Mouse (Mus musculus) liver, embryonic 12.5 days (tissue): Measurements from ENCODE around the gene Slc22a14. TPM values are rescaled to one million over a fixed set of nuclear protein-coding genes. Genes with fewer than 3 reads are reported as not detected.

Source experiments
- ATAC-seq: fragments of 200-750 bp; cut with Nextera tagmentation; 2 replicates; pipeline ENCODE4 v1.8.0; 2017; ENCODE audit warnings: moderate number of reproducible peaks, mild to moderate bottlenecking, moderate library complexity
- H3K27ac ChIP-seq: fragments of 300-500 bp; sonication (generic); 2 replicates; pipeline ENCODE4 v1.5.1; 2016; ENCODE audit warnings: mild to moderate bottlenecking
- H3K27me3 ChIP-seq: fragments of 300-500 bp; sonication (generic); replicated peaks from 2 replicates; pipeline ENCODE4 v1.6.1; 2016; ENCODE audit warnings: mild to moderate bottlenecking, moderate library complexity
- H3K36me3 ChIP-seq: fragments of 300-500 bp; sonication (generic); 2 replicates; pipeline ENCODE4 v1.6.1; 2016; ENCODE audit warnings: mild to moderate bottlenecking, moderate library complexity
- H3K4me1 ChIP-seq: fragments of 300-500 bp; sonication (generic); 2 replicates; pipeline ENCODE4 v1.6.1; 2016
- H3K4me2 ChIP-seq: fragments of 300-500 bp; sonication (generic); 2 replicates; pipeline ENCODE4 v1.6.1; 2016; ENCODE audit warnings: mild to moderate bottlenecking, moderate library complexity
- H3K4me3 ChIP-seq: fragments of 300-500 bp; sonication (generic); 2 replicates; pipeline ENCODE4 v1.5.1; 2016; ENCODE audit warnings: mild to moderate bottlenecking, moderate library complexity
- H3K9ac ChIP-seq: fragments of 300-500 bp; sonication (generic); 2 replicates; pipeline ENCODE4 v1.6.1; 2016; ENCODE audit warnings: mild to moderate bottlenecking, moderate library complexity
- H3K9me3 ChIP-seq: fragments of 300-500 bp; sonication (generic); replicated peaks from 2 replicates; pipeline ENCODE4 v1.6.1; 2016; ENCODE audit warnings: mild to moderate bottlenecking, moderate library complexity
- WGBS: fragments of 180-500 bp; shearing (Covaris S2); methylation state at CpG from one replicate; pipeline ENCODE4 v1.1.7; 2016; ENCODE audit not compliant: insufficient replicate concordance; 5-methylcytosine and 5-hydroxymethylcytosine counted together
- polyA plus RNA-seq: library from polyadenylated mRNA; unstranded; fragments of >200 nt; fragmentation: Nextera tagmentation; extraction: Ambion mirVana; gene quantifications from 2 replicates; pipeline ENCODE4 v1.2.1, GENCODE M21; 2016

Gene Slc22a14
- polyA plus RNA-seq, 1 experiment from 2014 or later, result not detected

DNA sequence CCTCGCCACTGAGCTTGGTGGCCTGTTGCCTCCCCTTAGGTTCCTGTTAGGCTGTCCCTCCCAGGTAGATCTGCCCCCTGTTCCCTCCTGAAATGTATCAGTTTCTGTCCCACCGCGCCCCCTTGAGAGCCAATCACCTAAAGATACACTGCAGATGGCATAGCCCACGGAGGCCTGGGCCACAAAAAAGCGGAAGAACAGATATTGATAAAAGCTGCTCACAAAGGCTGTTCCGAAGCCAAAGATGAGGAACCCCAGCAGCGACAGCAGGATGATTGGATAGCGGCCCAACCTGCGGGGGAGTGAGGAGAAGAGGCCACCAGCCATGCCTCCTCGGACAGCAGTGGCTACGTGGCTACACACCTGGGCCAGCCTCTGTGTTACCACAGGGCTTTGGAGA, 186.1 kb downstream of the Slc22a14 start:
- no peak for ATAC-seq
- no peaks in the 10 kb centered on the region for H3K27me3 ChIP-seq
- no peaks in the 10 kb centered on the region for H3K36me3 ChIP-seq
- 71% methylated on average over 11 of the region's 11 CpGs for WGBS
- no peak overlapping the region for H3K27ac ChIP-seq
- no peak overlapping the region for H3K9ac ChIP-seq
- no peak overlapping the region for H3K4me3 ChIP-seq
- H3K9me3 ChIP-seq, result no peaks in the 10 kb centered on the region
- H3K4me1 ChIP-seq, result no peaks in the 10 kb centered on the region
- no peak overlapping the region for H3K4me2 ChIP-seq

DNA sequence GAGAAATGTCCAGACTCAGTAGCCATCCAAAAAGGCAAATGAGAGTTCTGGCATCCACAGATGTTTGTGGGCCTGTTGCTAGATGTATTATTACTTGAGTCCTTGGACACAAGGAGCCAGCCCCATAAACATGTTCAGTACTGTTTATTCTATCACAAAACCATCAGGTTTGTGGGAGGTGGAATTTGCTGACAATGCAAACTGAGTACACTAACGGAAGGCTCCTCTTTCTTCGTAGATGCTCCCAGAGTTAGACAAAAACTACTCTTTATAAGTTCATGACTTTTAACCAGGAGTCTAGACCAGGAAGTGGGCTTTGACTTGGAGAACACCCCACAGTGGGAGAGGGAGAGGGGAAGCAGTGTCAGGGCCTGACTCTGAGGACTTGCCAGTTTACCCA, 197.7 kb downstream of the Slc22a14 start:
- Histone ChIP-seq H3K27ac (no peak overlapping the region), H3K4me3 (no peak overlapping the region), H3K4me1 (no peaks in the 10 kb centered on the region), H3K9ac (no peak overlapping the region), H3K9me3 (no peaks in the 10 kb centered on the region), H3K27me3 (no peaks in the 10 kb centered on the region), H3K36me3 (no peaks in the 10 kb centered on the region), H3K4me2 (no peak overlapping the region)
- no peak for ATAC-seq
- WGBS, result 82% methylated on average over 2 of the region's 2 CpGs

DNA sequence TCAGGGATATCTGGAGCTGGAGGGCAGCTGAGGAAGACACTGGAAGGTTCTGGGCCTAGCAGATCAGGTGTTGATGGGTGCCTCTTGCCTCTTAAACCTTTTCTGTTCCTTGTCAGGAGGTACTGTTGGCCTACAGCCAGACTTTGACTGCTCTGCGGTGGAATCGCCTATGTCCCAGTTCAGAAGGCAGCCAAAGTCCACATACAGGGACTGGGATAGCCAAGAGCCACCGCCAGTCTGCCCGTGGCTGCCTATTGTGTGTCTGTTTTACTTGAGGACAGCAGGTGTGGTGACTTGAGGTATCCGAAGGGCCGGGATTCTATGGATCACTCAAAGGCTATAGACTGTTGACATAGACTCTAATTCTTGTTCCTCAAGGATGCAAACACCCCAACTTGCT, 199.8 kb downstream of the Slc22a14 start:
- H3K9ac ChIP-seq, result no peak overlapping the region
- 74% methylated on average over 6 of the region's 6 CpGs for WGBS
- no peak for ATAC-seq

DNA sequence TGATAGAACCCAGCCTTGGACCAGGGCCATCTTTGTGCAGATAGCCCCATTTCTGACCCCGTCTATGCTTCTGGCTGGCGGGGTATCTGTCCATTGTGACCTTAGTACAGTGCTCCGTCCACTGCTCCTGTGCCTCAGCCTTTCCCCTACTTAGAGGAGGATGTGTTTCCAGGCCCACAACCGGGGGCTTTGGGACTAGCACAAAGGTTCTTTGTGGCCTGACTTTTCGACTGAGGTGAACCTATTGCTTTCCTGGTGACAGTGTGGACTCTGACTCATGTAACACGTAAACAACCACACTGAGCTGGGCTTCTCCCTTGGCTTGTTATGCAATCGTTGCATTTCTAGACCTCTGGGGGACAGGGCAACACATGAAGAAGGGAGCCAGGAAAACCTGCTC, 200.6 kb downstream of the Slc22a14 start:
- Histone ChIP-seq H3K4me1 (no peaks in the 10 kb centered on the region), H3K9me3 (no peaks in the 10 kb centered on the region), H3K36me3 (no peaks in the 10 kb centered on the region), H3K27me3 (no peaks in the 10 kb centered on the region), H3K4me2 (no peak overlapping the region), H3K27ac (no peak overlapping the region), H3K4me3 (no peak overlapping the region), H3K9ac (no peak overlapping the region)
- 71% methylated on average over 7 of the region's 7 CpGs for WGBS
- 0 out of 2 replicates have a peak, but pooled peaks have one; percentile 32 for ATAC-seq

More for the DNA sequence above, 199.8 kb downstream of the Slc22a14 start:
- Histone ChIP-seq H3K4me1 (no peaks in the 10 kb centered on the region), H3K27ac (no peak overlapping the region), H3K4me2 (no peak overlapping the region), H3K4me3 (no peak overlapping the region), H3K9me3 (no peaks in the 10 kb centered on the region), H3K36me3 (no peaks in the 10 kb centered on the region), H3K27me3 (no peaks in the 10 kb centered on the region)

DNA sequence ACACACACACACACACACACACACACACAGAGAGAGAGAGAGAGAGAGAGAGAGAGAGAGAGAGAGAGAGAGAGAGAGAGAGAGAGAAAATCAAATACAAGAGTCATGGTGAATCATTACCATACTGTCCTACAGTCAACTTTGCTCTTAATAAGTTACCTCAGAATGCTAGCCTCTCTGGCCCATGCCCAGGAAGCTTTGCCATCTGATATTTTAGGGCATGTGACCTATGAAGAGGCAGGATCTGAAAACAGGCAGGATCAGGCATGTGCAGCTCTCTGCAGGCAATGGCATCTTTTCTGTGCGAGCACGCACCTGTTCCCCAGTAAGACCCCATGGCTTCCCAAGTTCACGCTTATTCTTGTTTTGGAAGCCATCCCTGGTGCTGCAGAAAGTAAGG, 204.7 kb downstream of the Slc22a14 start:
- Histone ChIP-seq H3K27ac (no peak overlapping the region), H3K4me2 (no peak overlapping the region), H3K9ac (no peak overlapping the region), H3K27me3 (peaks cover 34% of the 10 kb centered on the region), H3K4me3 (no peak overlapping the region), H3K4me1 (peaks cover 5% of the 10 kb centered on the region; the same call in 1 of the 2 replicates), H3K9me3 (no peaks in the 10 kb centered on the region), H3K36me3 (no peaks in the 10 kb centered on the region)
- whole genome bisulfite sequencing, result 80% methylated on average over 3 of the region's 3 CpGs
- ATAC-seq, result no peak

DNA sequence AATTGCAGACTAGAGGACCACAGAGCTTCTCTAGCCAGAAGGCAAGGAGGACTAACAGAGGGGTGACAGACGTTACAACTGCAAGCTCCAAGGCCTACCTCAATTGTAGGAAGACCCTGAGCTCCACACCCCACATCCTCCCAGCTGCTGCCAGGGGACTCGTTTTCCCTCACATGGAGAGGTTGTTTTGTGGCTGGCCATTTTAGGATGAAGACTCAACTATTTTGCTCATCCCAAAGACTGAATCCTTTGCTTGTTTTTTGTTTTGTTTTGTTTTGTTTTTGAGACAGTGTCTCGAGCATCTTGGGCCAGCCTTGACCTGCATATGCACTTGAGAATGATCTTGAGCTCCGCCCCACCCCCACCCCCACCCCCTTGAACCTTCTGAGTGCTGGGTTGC, 206.5 kb downstream of the Slc22a14 start, which contains the start of gene Gm47289:
Gene Gm47289, plus strand, starts transcription at position 301 of the 400 bp plus-strand sequence.
- no peak for ATAC-seq
- peaks cover 5% of the 10 kb centered on the region; the same call in 1 of the 2 replicates for H3K4me1 ChIP-seq
- H3K27ac ChIP-seq, result no peak within 1 kb of the TSS
- WGBS, result 35% methylated on average over 4 of the region's 4 CpGs
- H3K9me3 ChIP-seq, result no peaks in the 10 kb centered on the region
- no peak within 1 kb of the TSS for H3K9ac ChIP-seq
- H3K4me2 ChIP-seq, result no peak within 1 kb of the TSS
- H3K36me3 ChIP-seq, result no peaks in the 10 kb centered on the region
- peaks cover 44% of the 10 kb centered on the region for H3K27me3 ChIP-seq
- H3K4me3 ChIP-seq, result no peak within 1 kb of the TSS

DNA sequence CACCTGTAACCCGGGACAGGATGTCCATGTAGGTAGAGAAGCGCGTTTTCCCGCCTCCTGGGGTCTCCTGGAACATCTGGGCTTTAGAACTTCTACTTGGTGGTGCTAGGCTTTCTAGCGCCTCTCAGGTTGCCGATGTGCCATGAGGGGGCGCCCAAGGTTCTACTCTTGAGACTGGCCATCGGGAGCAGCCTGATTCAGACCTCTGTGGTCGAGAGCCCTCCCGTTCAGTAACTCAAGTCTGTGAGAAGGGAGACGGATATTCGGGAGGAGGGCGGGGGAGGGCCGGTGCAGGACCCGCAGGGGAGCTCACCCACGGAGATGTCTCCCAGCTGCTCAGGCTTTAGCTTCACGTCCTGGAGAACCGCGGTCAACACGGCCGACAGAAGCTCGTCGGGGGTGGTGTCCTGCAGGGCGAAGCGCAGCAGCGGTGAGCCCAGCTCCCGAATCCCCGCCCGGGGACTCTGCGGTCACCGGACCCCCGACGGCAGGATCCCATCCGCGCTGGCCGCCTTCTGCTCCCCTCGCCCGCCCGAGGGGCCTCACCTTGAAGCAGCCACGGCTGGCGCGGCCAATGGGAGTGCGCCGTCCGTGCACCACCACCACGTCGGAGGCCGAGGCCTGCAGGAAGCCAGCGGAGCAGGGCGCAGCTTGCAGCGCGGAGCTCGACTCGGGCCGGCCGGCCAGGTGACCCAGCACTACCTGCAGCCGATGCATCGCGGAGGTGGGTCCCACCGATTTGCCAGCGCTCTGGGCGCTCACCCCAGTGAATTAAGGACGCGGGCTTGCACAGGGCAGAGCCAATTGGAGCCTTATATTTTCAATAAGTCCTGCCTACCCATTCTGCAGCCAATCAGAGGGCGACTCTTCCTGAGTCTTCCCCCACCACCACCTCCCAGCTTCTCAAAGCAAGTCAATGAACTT, 208.8 kb downstream of the Slc22a14 start, which contains the start of gene Acaa1b:
Gene Acaa1b, minus strand, starts transcription at position 816 of the 924 bp plus-strand sequence.
- Histone ChIP-seq H3K9me3 (no peaks in the 10 kb centered on the region), H3K27me3 (peaks cover 44% of the 10 kb centered on the region), H3K27ac (no peak within 1 kb of the TSS), H3K4me3 (peak within 1 kb of the TSS; percentile 52), H3K9ac (no peak within 1 kb of the TSS), H3K4me2 (peak within 1 kb of the TSS; percentile 68), H3K36me3 (no peaks in the 10 kb centered on the region), H3K4me1 (peaks cover 5% of the 10 kb centered on the region; the same call in 1 of the 2 replicates)
- peak; percentile 58 for ATAC-seq
- WGBS, result 2% methylated on average over 65 of the region's 65 CpGs

DNA sequence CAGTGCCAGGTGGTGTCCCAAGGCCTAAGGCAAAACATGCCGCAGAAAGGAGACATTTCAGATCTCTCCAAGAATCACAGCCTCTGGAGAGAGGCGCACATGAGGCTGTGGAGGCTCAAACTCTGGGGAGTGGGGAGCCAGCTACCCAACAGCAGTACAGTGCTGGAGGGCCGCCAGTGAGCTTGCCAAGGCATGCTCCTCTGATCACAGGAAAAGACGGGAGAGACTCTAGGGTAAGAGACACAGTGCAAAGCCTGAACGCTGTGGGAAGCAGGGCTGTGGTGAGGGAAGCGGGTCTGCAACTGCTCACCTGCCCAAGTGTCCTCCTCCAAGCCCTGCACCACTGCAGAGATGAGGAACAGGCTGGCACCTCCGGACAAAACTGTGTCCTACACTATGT, 209.5 kb downstream of the Slc22a14 start:
- H3K4me1 ChIP-seq, result peaks cover 5% of the 10 kb centered on the region; the same call in 1 of the 2 replicates
- 30% methylated on average over 7 of the region's 7 CpGs for WGBS
- ATAC-seq, result no peak
- no peak overlapping the region for H3K9ac ChIP-seq
- no peak overlapping the region for H3K27ac ChIP-seq
- no peaks in the 10 kb centered on the region for H3K36me3 ChIP-seq
- peaks cover 44% of the 10 kb centered on the region for H3K27me3 ChIP-seq
- H3K4me3 ChIP-seq, result no peak overlapping the region
- H3K4me2 ChIP-seq, result peak overlapping the region; percentile 68; the same call in 1 of the 2 replicates
- no peaks in the 10 kb centered on the region for H3K9me3 ChIP-seq

DNA sequence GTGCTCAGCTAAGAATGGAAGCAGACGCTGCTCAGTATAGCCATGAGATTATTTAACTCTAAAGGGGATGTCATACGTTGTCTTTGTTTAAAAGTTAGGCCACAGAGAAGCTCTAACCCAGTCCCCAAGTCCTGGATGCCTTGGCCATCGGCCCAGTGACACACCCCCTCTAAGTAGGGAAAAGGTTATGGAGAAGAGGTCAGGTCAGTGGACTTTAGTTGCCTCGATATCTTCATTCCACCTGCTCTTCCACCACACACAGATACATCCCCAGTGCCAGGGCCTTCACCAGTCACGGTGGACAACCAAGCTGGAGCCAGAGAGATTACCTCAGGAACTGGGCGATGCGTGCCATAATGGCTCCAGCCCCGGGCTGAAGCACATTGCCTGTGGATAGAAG, 209.9 kb downstream of the Slc22a14 start:
- Histone ChIP-seq H3K9ac (no peak overlapping the region), H3K4me2 (no peak overlapping the region), H3K27ac (no peak overlapping the region), H3K4me3 (no peak overlapping the region), H3K9me3 (no peaks in the 10 kb centered on the region), H3K36me3 (no peaks in the 10 kb centered on the region), H3K4me1 (peaks cover 5% of the 10 kb centered on the region; the same call in 1 of the 2 replicates), H3K27me3 (peaks cover 44% of the 10 kb centered on the region)
- WGBS, result 61% methylated on average over 8 of the region's 8 CpGs
- no peak for ATAC-seq

DNA sequence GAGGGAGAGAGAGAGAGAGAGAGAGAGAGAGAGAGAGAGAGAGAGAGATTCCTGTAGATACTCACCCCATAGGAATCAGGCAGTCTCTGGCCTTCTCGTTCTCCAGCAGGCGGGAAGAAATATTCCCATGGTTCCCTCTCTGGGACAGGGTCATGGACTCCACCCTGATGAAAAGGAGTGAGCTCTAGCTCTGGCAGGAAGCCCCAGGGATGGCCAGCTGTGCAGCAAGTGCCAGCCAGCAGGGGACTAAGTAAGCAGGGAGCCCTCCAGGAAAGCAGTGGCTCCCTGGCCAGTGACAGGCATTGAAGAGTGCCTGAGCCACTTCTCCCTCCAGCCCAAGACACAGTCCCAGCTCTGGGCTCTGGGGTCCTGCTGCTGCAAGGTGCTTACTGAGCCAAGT, 213.6 kb downstream of the Slc22a14 start:
- Histone ChIP-seq H3K9me3 (no peaks in the 10 kb centered on the region), H3K4me1 (peaks cover 2% of the 10 kb centered on the region; the same call in 1 of the 2 replicates), H3K36me3 (no peaks in the 10 kb centered on the region), H3K27me3 (peaks cover 21% of the 10 kb centered on the region), H3K4me2 (no peak overlapping the region), H3K9ac (no peak overlapping the region), H3K4me3 (no peak overlapping the region), H3K27ac (no peak overlapping the region)
- 52% methylated on average over 2 of the region's 2 CpGs for WGBS
- ATAC-seq, result no peak

DNA sequence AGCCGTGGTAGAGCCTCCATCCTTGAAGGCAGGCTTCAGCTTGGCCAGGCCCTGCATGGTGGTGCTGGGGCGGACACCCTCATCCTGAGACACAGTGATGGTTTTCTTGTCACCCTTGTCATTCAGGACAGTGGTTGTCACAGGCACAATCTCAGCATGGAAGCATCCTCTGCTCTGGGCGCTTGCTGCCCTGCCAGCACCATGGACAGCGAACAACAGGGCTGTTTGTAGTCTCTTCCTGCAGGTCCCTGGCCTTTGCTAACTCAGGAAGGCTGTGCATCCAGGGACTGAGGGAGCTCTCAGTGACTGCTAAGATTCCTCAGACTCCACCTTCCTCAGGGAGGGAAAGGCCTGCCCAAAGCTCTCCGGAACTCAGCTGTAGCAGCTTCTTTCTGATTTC, 215.8 kb downstream of the Slc22a14 start:
- no peak for ATAC-seq
- Histone ChIP-seq H3K27ac (no peak overlapping the region), H3K4me3 (no peak overlapping the region), H3K36me3 (no peaks in the 10 kb centered on the region), H3K4me2 (no peak overlapping the region), H3K9me3 (no peaks in the 10 kb centered on the region), H3K9ac (no peak overlapping the region), H3K4me1 (no peaks in the 10 kb centered on the region), H3K27me3 (no peaks in the 10 kb centered on the region)
- 19% methylated on average over 5 of the region's 5 CpGs for WGBS

DNA sequence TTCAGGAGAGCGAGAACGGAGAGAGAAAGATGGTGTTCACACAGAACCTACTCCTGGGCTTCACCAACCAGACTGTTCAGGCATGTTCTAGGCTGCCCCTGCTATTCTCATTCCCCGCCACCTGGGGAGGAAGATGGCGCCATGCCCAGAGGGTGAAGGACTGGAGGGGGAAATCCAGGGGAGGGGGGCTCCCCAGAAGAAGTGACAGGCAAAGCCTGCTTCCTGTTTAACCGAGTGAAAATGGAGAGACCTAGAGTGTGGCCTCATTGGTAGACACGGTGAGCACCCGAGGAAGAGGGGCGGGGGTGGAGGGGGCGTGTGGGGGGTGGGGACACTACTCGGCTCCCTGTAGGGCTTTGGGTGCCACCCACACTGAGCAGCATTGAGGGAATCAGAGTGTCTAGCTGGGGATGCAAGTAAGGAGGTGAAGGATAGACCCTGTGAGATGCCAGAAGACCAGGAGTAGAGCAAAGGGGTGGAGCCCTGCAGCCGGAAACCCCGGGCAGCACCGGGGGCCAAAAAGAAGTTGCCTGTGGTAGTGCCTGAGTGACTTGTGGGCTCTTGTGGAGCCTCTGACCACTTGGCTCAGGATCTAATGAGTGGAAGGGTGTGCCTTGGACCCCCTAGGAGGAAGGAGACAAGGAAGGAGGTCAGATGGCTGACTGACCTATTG, 219.1 kb downstream of the Slc22a14 start:
- Histone ChIP-seq H3K9ac (no peak overlapping the region), H3K36me3 (no peaks in the 10 kb centered on the region), H3K9me3 (no peaks in the 10 kb centered on the region), H3K4me3 (no peak overlapping the region), H3K4me1 (no peaks in the 10 kb centered on the region), H3K4me2 (no peak overlapping the region), H3K27me3 (no peaks in the 10 kb centered on the region), H3K27ac (no peak overlapping the region)
- ATAC-seq, result no peak
- WGBS, result 57% methylated on average over 13 of the region's 13 CpGs
